Mouse (Mus musculus): ENCODE results near the gene Efhb. TPM values are rescaled to one million over a fixed set of nuclear protein-coding genes. Genes with fewer than 3 reads are reported as not detected.

Efhb gene
- polyA plus RNA-seq, 2 experiments from 2014 or later: 0.12 TPM; not detected in 1

Other genes with a start within 250 kb of the Efhb start
- gene Rab5a, start 15.9 kb upstream of the Efhb start, polyA plus RNA-seq (2017; shearing (Covaris generic)): 10 to 100 TPM in 1 of 2 experiments, 1 to 10 TPM in 1; 9.1 to 16.0 TPM
- 1 to 10 TPM in 1 of 2 experiments, under 1 TPM in 1; 0.60 to 1.2 TPM for gene Pp2d1, start 76.1 kb upstream of the Efhb start, polyA plus RNA-seq (2017; shearing (Covaris generic))
- 10 to 100 TPM; 18.7 to 31.5 TPM for gene Kat2b, start 103.5 kb upstream of the Efhb start, polyA plus RNA-seq (2017; shearing (Covaris generic))
- gene Sgo1, start 226.0 kb upstream of the Efhb start, polyA plus RNA-seq (2017; shearing (Covaris generic)): 1 to 10 TPM; 2.5 to 3.5 TPM